ENCODE assay signal across 21 mouse cellular contexts in the genomic region with DNA sequence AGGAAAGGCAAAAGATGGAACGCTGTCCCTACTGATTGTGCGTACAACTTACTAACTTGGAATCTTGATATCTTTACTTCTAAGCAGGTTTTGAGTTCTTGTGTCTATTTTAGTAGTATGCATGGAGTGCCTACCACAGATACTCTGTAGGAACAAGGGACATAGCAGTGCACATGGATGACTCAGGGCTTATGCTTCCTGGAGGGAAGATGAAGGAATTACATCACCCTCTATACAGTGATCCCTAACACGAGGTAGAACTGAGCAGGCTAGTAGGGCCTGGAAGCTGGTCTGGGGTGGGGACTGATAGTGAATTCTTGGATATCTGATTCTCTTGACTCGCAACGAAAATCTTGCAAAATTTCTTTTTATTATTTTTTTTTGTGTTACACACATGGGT.
"Had no signal": no experiment of that assay in that cellular context is flagged by ENCODE, and none has a peak within 500 bp of the region (broad histone marks: within the 10 kb centered on the region; RNA-seq: fewer than 3 reads in every experiment).

No protein-coding gene starts in this region.

- H3K9me3 ChIP-seq: limb, embryonic 12.5 days; limb, embryonic 15.5 days; midbrain, embryonic 12.5 days; midbrain, embryonic 15.5 days; neural tube, embryonic 12.5 days; neural tube, embryonic 15.5 days; stomach, embryonic 15.5 days had no signal

- H3K27ac ChIP-seq: kidney, postnatal 0 days; left cerebral cortex, adult 2 months; limb, embryonic 12.5 days; limb, embryonic 15.5 days; liver, embryonic 14.5 days; macrophage; midbrain, embryonic 12.5 days; midbrain, embryonic 15.5 days; neural tube, embryonic 12.5 days; neural tube, embryonic 15.5 days; stomach, embryonic 15.5 days had no signal

- H3K9ac ChIP-seq: limb, embryonic 12.5 days; limb, embryonic 15.5 days; liver, embryonic 14.5 days; liver, postnatal 0 days; lung, embryonic 14.5 days; midbrain, embryonic 12.5 days; midbrain, embryonic 15.5 days; neural tube, embryonic 12.5 days; neural tube, embryonic 15.5 days; stomach, embryonic 15.5 days had no signal

- DNase-seq: kidney, postnatal 25 days; layer of hippocampus, postnatal 36 days; left cerebral cortex, postnatal 4 days; liver, postnatal 0 days; lung, embryonic 14.5 days; retina, postnatal 1 day; right cerebral cortex, postnatal 25 days; spleen, adult 18-20 months; thymus, postnatal 25 days had no signal

- H3K4me3 ChIP-seq: left cerebral cortex, adult 2 months; limb, embryonic 12.5 days; limb, embryonic 15.5 days; midbrain, embryonic 12.5 days; midbrain, embryonic 15.5 days; neural tube, embryonic 12.5 days; neural tube, embryonic 15.5 days; stomach, embryonic 15.5 days had no signal

- ATAC-seq: liver, postnatal 0 days; lung, postnatal 0 days; midbrain, embryonic 15.5 days had no signal

- H3K36me3 ChIP-seq: limb, embryonic 12.5 days; limb, embryonic 15.5 days; midbrain, embryonic 12.5 days; midbrain, embryonic 15.5 days; neural tube, embryonic 12.5 days; neural tube, embryonic 15.5 days; stomach, embryonic 15.5 days had no signal
